Mouse (Mus musculus) lung, postnatal 25 days (tissue): ENCODE data around the gene Zfp82.
"Not testable (repeated sequence)": the region's sequence is repeated elsewhere in the genome, so short reads cannot be mapped to it uniquely, and the experiment has no call there.

ENCODE experiments used
- DNase-seq: peaks from one replicate; pipeline ENCODE4 v3.0.0; 2022; ENCODE audit warnings: low spot score

Gene Zfp82

GRCm38 (mm10) chr7:30072146-30073028, at the start of gene Zfp82:
TSS of gene Zfp82 (minus strand) at chr7:30072900.
- peak; percentile 74 for DNase-seq

DNA sequence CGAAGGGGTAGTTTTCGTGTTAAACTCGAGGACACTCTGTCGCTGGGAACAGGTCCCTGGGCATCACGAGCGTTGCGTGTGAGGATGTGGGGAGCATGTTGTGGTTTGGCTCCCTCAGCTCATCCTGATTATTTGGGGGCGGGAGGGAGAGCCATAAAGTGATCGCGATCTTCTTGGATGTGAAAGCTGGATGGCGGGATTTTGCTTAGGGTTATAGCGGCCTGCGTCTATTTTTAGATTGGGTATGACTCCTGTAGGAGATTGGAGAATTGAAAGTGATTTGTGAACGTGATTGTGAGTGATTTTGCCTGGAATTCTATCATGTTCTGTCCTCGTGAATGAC, 49.5 kb upstream of the Zfp82 start:
- no peak for DNase-seq

GRCm38 (mm10) chr7:30121308-30122187, 48.8 kb upstream of the Zfp82 start, which contains the start of gene Zfp382:
TSS of gene Zfp382 (plus strand) at chr7:30121942.
- peak; percentile 90 for DNase-seq

GRCm38 (mm10) chr7:30117935-30118334, 45.2 kb upstream of the Zfp82 start:
- not testable (repeated sequence) for DNase-seq

DNA sequence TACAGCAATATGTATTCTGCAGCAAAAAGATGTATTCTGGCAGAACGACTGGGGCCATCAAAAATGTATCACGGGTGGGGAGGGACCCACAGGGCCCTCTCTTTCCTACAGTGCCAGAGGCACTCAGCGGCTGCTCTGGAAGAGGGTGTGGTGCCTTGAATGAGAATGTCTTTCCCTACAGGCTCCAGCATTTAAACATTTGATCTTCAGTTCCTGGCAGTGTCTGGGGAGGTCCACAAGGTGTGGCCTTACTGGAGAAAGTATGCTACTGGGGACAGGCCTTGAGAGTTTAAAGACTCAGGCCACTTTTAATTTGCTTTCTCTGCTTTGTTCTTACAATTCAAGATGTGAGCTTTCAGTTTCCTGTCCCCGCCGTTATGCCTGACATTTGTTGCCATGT, 43.4 kb upstream of the Zfp82 start:
- no peak for DNase-seq

DNA sequence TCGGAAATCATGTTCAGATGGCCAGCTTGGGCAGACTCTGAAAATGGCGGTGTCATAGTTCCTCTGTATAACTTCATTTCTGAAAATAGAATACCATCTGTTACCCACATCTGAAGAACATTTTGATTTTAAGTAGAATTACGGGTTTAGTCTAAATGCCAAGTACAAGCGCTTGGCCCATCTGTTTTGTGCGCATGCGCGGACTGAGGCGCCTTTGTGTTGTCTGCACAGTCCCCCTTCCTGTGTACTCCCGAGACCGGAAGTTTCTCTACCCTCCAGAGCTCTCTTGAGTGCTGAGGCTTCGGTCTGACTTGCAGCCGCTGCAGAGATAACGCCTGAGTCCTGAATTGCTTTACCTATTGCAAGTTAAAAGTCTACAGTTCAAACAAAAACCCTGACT, 26.6 kb upstream of the Zfp82 start:
- peak; percentile 43 for DNase-seq

DNA sequence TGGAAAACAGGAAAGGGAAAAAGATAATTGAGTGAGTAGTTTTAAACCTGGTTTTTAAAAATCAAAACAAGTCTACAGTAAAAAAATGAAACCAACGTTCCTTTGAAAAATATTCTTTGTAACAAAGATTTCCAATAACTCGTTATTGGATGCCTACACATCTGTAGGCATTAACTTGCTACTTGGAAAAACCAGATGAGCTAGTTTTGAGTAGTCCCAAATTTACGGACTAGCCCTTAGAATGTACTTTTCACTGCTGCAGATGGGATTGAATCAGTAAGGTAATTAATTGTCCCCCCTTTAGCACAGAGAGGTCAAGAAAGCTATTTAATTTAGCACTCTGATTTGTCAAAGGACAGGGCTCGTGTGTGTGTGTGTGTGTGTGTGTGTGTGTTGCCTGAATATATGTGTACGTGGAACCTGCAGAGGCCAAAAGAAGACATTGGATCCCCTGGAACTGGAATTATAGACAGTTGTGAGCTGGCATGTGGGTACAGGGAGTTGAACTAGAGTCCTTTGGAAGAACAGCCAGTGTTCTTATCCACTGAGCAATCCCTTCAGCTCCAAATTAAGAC, 22.9 kb upstream of the Zfp82 start:
- no peak for DNase-seq

GRCm38 (mm10) chr7:30094646-30095429, 22.1 kb upstream of the Zfp82 start, which contains the start of gene Zfp260:
TSS of gene Zfp260 (plus strand) at chr7:30094777.
- DNase-seq = peak; percentile 94

GRCm38 (mm10) chr7:30093918-30094415, 21.3 kb upstream of the Zfp82 start:
- no peak for DNase-seq

- DNase-seq = no peak
Observed at GRCm38 (mm10) chr7:30092666-30093065, 20.0 kb upstream of the Zfp82 start.

- DNase-seq = peak; percentile 16
Observed at GRCm38 (mm10) chr7:30090970-30091585, 18.4 kb upstream of the Zfp82 start.

- peak; percentile 97 for DNase-seq
Observed at GRCm38 (mm10) chr7:30090092-30090969, 17.6 kb upstream of the Zfp82 start, which contains the start of the genes Gm26920 and Zfp566. TSS of gene Gm26920 (minus strand) at chr7:30090410. TSS of gene Zfp566 (minus strand) at chr7:30090527.

GRCm38 (mm10) chr7:30089405-30089804, 16.7 kb upstream of the Zfp82 start:
- DNase-seq = no peak

GRCm38 (mm10) chr7:30086524-30086923, 13.8 kb upstream of the Zfp82 start:
- DNase-seq = no peak

DNA sequence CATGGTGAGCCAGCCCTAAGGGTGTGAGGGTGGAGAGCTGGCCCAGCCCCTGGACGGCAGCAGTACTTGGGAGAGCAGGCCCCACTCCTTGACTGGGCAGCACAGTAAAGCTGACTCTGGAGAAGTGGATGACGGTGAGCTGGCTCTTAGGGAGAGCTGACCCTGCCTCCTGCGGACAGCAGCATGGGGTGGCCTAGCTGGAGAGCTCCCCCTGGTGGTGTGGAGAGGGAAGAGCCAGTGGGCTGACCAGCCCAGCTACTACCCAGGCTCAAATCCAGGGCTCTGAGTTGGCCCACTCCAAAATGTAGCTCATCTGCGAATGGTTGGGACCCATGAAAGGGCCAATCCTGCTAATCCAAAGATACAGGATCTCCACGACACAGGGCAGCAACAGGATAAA, 8.1 kb downstream of the Zfp82 start:
- no peak for DNase-seq

- DNase-seq = no peak
Observed at GRCm38 (mm10) chr7:30062478-30062877, 10.2 kb downstream of the Zfp82 start.

DNA sequence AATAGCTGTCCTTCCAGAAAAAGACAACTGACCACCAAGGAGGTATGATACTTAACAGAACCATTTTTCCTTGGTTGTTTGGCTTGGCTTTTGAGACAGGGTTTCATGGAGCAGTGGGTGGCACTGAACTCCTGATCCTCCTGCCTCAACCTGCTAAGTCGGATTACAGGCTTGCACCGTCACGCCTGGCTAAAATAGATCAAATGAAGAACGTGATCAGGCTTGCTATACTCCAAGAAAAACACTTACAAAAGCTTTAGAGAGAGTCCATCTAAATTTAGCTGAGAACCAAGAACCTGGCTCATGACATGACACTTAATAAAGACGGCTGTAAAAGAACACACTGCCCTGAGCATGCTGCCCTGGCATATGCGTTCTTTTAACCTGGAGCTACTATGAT, 12.4 kb downstream of the Zfp82 start:
- no peak for DNase-seq

- DNase-seq = no peak
Observed at GRCm38 (mm10) chr7:30053591-30053990, 19.1 kb downstream of the Zfp82 start.

GRCm38 (mm10) chr7:30050882-30051548, 21.7 kb downstream of the Zfp82 start, which contains the start of gene Zfp14:
TSS of gene Zfp14 (minus strand) at chr7:30051380.
- DNase-seq = peak; percentile 92
